Mouse (Mus musculus): ENCODE measurements around the gene Atg7. TPM values are rescaled to one million over a fixed set of nuclear protein-coding genes. Genes with fewer than 3 reads are reported as not detected.

The Atg7 gene
- total and polyA plus RNA-seq, 2 experiments from 2014 or later, result 17.1 to 21.5 TPM

DNA sequence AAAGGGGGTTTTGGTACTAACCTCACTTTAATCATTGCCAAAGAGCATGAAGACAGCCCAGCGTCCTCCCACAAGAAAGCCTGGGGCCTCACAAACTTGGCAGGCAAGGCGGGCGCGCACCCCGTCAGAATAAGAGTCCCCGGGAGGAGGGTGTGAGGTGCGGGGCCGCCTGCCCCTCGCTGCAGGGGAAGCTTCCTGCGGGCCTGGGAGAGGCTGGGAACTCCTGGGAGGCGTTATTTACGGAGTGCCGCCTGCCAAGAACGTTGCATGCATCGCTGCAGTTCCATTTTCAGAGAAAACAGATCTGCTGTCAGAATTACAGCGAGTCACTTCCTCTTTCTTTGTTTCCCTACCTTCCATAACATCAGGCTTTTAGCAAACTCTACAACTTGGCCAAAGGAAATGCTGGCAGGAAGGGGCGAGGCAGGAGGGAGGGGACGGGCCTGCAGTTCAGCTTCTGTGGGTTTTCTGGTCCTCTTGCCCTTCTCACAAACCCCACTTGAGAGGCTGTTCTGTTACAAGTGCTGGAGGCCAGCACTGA is 232.2 kb downstream of the Atg7 start:
- TF ChIP-seq CTCF (IDR thresholded peaks at IDR 0.05), result no peak; the same call in 1 of the 2 replicates
- under 1% methylated on average over 18 of the region's 18 CpGs for WGBS
- Histone ChIP-seq H3K4me2 (ENCODE audit: low read depth, low read length, poor library complexity, severe bottlenecking) (peak overlapping the region; percentile 70), H3K27me3 (ENCODE audit: insufficient read depth, low read length) (no peaks in the 10 kb centered on the region), H3K36me3 (ENCODE audit: insufficient read depth, low read length) (no peaks in the 10 kb centered on the region), H3K9me3 (ENCODE audit: low read length) (no peaks in the 10 kb centered on the region), H3K27ac (ENCODE audit: low read depth, low read length) (peak overlapping the region; percentile 88), H3K4me1 (ENCODE audit: insufficient read depth, low read length) (peaks cover 28% of the 10 kb centered on the region), H3K9ac (replicated peaks; ENCODE audit: low read length, poor library complexity, severe bottlenecking) (peak overlapping the region; percentile 48), H3K4me3 (ENCODE audit: low read depth, low read length) (peak overlapping the region; percentile 29)
- peak; percentile 85 for ATAC-seq (ENCODE audit: low FRiP score)
- peak; percentile 91 for DNase-seq (ENCODE audit: low spot score)

DNA sequence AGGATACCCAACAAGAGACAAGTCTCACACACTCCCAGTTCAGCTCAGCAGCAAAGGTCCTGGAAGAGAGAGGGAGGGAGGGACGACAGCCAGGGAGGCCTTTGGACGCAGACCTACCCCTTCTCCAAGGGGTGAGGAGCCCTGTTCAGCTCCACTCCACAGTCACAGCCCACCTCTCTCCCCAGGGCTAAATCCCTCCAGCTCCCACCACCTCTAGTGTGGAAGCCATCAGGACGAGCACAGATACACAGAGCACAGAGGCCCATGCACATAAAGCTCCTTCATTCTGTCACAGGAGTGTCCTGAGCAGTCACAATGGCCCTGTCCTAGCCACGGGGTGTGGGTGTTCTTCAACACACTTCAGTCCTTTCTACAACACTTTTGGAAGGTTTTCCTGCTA is 233.1 kb downstream of the Atg7 start:
- no peaks in the 10 kb centered on the region for H3K27me3 ChIP-seq (ENCODE audit: insufficient read depth, low read length)
- H3K4me3 ChIP-seq (ENCODE audit: low read depth, low read length), result no peak overlapping the region
- H3K4me2 ChIP-seq (ENCODE audit: low read depth, low read length, poor library complexity, severe bottlenecking), result no peak overlapping the region
- ATAC-seq (ENCODE audit: low FRiP score) (no peak), DNase-seq (ENCODE audit: low spot score) (no peak)
- peaks cover 28% of the 10 kb centered on the region for H3K4me1 ChIP-seq (ENCODE audit: insufficient read depth, low read length)
- peak overlapping the region; percentile 88 for H3K27ac ChIP-seq (ENCODE audit: low read depth, low read length)
- 20% methylated on average over 4 of the region's 4 CpGs for WGBS
- H3K36me3 ChIP-seq (ENCODE audit: insufficient read depth, low read length), result no peaks in the 10 kb centered on the region
- H3K9ac ChIP-seq (replicated peaks; ENCODE audit: low read length, poor library complexity, severe bottlenecking), result no peak overlapping the region; the same call in 1 of the 2 replicates
- TF ChIP-seq CTCF (IDR thresholded peaks at IDR 0.05), result no peak
- no peaks in the 10 kb centered on the region for H3K9me3 ChIP-seq (ENCODE audit: low read length)

DNA sequence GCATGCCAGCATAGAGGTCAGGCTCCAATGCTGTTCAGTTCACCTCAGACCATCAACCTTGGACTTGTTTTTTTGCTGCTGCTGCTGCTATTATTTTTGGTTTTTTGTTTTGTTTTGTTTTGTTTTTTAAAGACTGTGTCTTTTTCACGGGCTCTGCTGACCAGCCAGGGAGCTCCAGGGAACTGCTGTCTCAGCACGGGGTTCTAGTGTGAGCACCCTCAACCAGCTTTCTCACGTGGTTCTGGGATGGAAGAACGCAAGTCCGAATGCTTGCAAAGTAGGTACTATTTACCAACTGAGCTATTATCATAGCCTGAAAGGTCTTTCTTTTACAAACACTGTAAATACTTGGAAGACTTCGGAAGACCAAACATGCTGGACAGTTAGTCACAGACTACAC is 233.6 kb downstream of the Atg7 start:
- 61% methylated on average over 6 of the region's 6 CpGs for WGBS
- H3K27ac ChIP-seq (ENCODE audit: low read depth, low read length), result peak overlapping the region; percentile 38; the same call in 1 of the 2 replicates
- ATAC-seq (ENCODE audit: low FRiP score), result no peak
- H3K4me2 ChIP-seq (ENCODE audit: low read depth, low read length, poor library complexity, severe bottlenecking), result no peak overlapping the region
- DNase-seq (ENCODE audit: low spot score), result no peak
- H3K4me3 ChIP-seq (ENCODE audit: low read depth, low read length), result no peak overlapping the region
- peaks cover 28% of the 10 kb centered on the region for H3K4me1 ChIP-seq (ENCODE audit: insufficient read depth, low read length)
- no peak for TF ChIP-seq CTCF (IDR thresholded peaks at IDR 0.05)
- H3K36me3 ChIP-seq (ENCODE audit: insufficient read depth, low read length), result no peaks in the 10 kb centered on the region
- no peaks in the 10 kb centered on the region for H3K9me3 ChIP-seq (ENCODE audit: low read length)
- H3K9ac ChIP-seq (replicated peaks; ENCODE audit: low read length, poor library complexity, severe bottlenecking), result no peak overlapping the region
- no peaks in the 10 kb centered on the region for H3K27me3 ChIP-seq (ENCODE audit: insufficient read depth, low read length)

DNA sequence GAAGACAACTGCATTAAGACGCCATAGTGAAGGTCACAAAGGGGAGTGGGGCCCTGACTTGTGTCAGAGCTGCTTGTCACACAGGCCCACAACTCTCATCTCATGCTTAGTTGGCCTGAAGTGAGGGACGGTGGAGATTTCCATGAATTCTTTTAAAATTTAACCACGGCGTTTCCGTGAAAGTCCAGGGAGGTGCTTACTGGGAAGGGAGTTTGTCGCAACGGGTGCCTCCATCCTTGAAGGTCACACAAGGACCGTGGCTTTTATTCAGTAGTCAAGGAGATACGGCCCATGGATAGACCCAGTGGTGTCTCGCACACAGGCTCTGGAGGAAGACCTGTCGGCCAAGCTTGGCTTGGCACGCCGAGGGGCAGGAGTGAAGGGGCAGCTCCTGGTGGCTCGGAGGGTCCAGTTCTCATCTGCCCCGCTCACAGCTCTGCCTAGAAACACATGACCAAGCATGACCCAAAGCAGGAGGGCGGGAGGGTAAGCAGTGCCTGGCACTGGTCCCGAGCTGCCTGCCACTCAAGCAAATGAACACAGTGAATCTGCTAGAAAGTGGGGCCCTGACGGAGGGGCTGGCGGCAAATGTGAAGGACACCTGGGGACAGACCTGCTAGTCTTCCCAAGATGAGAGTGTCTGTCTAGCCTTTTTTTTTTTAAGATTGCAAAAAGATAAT is 236.1 kb downstream of the Atg7 start:
- Histone ChIP-seq H3K36me3 (ENCODE audit: insufficient read depth, low read length) (no peaks in the 10 kb centered on the region), H3K27me3 (ENCODE audit: insufficient read depth, low read length) (no peaks in the 10 kb centered on the region), H3K4me2 (ENCODE audit: low read depth, low read length, poor library complexity, severe bottlenecking) (no peak overlapping the region), H3K9ac (replicated peaks; ENCODE audit: low read length, poor library complexity, severe bottlenecking) (no peak overlapping the region), H3K9me3 (ENCODE audit: low read length) (no peaks in the 10 kb centered on the region), H3K27ac (ENCODE audit: low read depth, low read length) (no peak overlapping the region), H3K4me3 (ENCODE audit: low read depth, low read length) (no peak overlapping the region), H3K4me1 (ENCODE audit: insufficient read depth, low read length) (peaks cover 38% of the 10 kb centered on the region)
- DNase-seq (ENCODE audit: low spot score) (peak; percentile 69), ATAC-seq (ENCODE audit: low FRiP score) (no peak)
- no peak for TF ChIP-seq CTCF (IDR thresholded peaks at IDR 0.05)
- WGBS, result 74% methylated on average over 19 of the region's 19 CpGs

DNA sequence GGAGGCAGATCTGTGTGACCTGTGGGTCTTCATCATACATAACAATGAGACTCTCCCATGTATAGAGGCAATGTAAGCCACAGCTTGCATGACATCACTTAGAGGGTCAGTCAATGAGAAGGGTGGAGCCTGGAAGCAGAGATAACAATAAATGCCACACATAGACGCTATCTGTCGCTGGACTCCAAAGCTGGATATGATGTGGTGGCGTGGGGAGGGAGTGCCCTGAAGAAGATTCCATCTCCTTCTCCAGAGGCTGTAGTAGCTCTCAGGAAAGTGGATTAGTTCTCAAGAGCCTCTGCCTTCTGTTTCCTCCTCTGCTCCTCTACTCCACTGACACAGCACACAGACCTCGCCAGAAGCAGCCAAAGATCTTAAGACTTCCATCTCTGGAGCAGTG is 237.9 kb downstream of the Atg7 start:
- WGBS, result 82% methylated on average over 4 of the region's 4 CpGs
- H3K36me3 ChIP-seq (ENCODE audit: insufficient read depth, low read length), result no peaks in the 10 kb centered on the region
- H3K4me3 ChIP-seq (ENCODE audit: low read depth, low read length), result no peak overlapping the region
- no peak overlapping the region for H3K9ac ChIP-seq (replicated peaks; ENCODE audit: low read length, poor library complexity, severe bottlenecking)
- H3K4me1 ChIP-seq (ENCODE audit: insufficient read depth, low read length), result peaks cover 22% of the 10 kb centered on the region; the same call in 1 of the 2 replicates
- no peak for TF ChIP-seq CTCF (IDR thresholded peaks at IDR 0.05)
- no peak overlapping the region; the same call in 1 of the 2 replicates for H3K27ac ChIP-seq (ENCODE audit: low read depth, low read length)
- H3K9me3 ChIP-seq (ENCODE audit: low read length), result no peaks in the 10 kb centered on the region
- no peak overlapping the region for H3K4me2 ChIP-seq (ENCODE audit: low read depth, low read length, poor library complexity, severe bottlenecking)
- DNase-seq (ENCODE audit: low spot score) (no peak), ATAC-seq (ENCODE audit: low FRiP score) (no peak)
- H3K27me3 ChIP-seq (ENCODE audit: insufficient read depth, low read length), result no peaks in the 10 kb centered on the region

DNA sequence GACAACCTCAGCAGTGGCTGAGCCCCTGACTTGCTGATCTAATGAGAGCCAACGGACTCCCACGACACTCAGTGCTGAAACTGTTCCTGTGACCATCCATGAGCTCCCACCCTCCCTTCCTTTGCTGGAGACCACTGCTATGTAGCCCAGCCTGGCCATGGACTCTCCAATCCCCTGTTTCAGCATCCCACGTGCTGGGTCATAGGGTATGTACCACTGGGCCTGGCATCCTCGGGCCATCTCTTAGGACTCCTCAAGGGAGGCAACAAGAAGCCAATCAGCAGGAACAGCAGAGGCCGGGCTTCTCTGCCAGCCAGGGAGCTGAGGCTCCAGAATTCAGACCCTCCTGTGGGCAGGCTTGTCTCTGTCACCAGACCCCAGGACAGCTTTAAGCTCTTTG is 239.3 kb downstream of the Atg7 start:
- H3K27ac ChIP-seq (ENCODE audit: low read depth, low read length), result peak overlapping the region; percentile 85
- H3K9ac ChIP-seq (replicated peaks; ENCODE audit: low read length, poor library complexity, severe bottlenecking), result peak overlapping the region; percentile 46; the same call in 1 of the 2 replicates
- DNase-seq (ENCODE audit: low spot score) (no peak), ATAC-seq (ENCODE audit: low FRiP score) (no peak)
- H3K9me3 ChIP-seq (ENCODE audit: low read length), result no peaks in the 10 kb centered on the region
- peaks cover 22% of the 10 kb centered on the region; the same call in 1 of the 2 replicates for H3K4me1 ChIP-seq (ENCODE audit: insufficient read depth, low read length)
- no peak for TF ChIP-seq CTCF (IDR thresholded peaks at IDR 0.05)
- H3K27me3 ChIP-seq (ENCODE audit: insufficient read depth, low read length), result no peaks in the 10 kb centered on the region
- no peak overlapping the region for H3K4me2 ChIP-seq (ENCODE audit: low read depth, low read length, poor library complexity, severe bottlenecking)
- H3K36me3 ChIP-seq (ENCODE audit: insufficient read depth, low read length), result no peaks in the 10 kb centered on the region
- WGBS, result 38% methylated on average over 5 of the region's 5 CpGs
- H3K4me3 ChIP-seq (ENCODE audit: low read depth, low read length), result no peak overlapping the region

Measured in midbrain, postnatal 0 days (tissue).